Mouse (Mus musculus) testis, postnatal 10 days (tissue): ENCODE data around the gene Slc22a23.

ENCODE experiments used
- DNase-seq: peaks from one replicate; pipeline ENCODE4 v3.0.0; 2021; ENCODE audit warnings: low spot score

The Slc22a23 gene

DNA sequence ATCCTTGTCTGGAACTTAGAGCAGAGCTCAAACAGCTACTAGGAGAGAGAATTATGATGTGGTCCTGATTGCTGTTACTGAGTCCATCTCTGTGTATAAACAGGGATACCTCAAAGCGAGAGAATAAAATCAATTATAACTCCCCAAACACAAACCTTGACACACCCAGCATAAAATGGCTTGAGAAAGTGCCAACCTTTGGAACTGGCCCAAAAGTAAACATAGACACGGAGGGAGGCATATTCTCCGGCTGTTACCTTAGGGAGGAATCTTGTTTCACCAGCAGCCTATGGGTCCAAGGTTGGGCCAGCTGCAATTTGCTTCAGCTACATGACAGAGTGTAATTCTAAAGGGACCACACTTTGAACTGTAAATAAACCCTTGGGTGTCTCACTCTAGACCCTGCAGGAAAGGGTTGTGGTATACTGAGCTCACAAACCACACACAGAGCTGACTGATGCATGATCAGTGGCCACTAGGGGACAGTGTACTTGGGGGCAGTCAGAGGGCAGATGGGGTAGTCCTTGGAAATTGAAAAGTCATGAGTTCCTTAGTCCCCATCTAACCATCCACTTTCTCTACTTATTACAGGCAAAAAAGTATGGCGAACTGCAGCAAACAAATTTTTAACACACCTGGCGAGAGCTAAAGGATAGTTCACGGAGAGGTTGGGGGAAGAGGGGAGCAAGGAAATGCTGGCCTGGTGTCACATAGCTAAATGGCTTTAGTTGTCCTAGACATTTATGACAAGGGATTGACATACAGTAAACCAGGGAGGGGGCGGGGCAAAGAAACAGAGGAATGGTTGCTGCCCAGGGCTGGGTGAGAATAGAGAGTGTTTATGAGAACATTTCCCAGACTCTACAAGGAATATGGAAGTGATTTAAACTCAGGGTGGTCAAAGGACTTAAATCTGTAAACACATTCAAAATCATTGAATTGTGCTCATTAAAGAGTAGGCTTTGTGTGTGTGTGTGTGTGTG is 45.3 kb downstream of the Slc22a23 start:
- DNase-seq = no peak

DNA sequence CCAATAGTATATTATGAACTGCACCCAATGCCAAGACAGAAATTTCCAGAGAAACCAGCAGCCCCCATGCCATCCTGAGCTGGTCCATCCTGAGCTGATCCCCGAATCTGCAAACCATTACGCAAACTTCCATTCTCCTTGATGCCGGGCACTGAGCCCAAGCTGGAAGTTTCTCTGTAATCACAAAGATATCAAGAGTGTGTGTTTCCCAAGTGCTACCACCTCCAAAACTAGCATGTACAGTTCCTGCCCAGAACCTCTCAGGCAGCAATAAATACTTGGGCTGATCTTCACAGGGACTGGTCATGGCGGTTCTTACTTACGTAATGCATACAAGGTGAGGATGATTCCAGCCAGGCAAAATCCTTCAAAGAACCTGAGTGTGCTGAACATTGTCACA is 46.3 kb downstream of the Slc22a23 start:
- no peak for DNase-seq

DNA sequence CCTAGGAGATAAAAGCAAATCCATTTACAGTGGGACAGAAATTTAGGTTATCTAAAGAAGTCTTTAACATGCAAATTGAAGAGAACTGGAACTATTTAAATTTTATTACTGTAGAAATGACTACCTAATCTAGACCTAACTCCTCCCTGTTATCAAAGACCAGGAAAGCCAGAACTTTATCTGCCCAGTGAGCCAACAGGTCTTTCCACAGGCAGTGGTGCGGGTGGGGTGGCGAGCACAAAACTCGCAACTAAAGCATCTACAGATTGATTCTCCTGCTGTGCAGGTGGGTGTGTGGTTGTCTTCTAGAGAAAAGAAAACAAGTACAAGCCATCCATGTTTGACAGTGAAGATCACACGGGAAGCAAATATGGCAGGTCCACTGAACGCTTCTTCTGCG is 46.9 kb downstream of the Slc22a23 start:
- DNase-seq = no peak

DNA sequence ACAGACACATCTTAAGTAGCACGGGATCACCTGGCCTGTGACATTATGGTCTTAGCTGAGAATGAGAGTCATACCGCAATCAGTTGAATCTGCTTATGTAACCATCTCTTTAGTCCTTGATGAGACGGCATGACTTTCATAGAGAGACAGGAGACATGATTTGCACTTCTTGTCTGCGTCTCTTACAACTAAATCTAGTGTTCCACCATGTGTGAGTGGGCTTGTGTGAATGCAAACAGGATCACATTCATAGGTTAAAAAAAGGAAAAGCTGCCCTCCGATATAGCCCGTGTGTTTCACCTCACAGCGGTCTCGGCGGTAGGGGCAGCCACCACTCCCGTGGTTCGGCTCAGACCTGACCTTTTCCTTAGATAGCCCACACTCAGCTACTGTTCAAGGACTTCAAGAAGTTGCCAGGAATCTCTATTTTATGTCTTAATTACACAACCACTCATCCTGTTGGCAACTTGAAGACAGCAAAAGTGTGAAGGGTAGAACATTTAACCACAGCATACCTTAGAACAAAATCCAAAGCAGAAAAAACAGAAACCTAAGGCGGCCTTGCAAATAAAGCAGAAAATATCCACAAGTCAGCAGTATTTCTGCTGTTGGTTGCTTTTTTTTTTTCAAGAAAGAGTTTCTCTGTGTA is 49.1 kb downstream of the Slc22a23 start:
- no peak for DNase-seq

DNA sequence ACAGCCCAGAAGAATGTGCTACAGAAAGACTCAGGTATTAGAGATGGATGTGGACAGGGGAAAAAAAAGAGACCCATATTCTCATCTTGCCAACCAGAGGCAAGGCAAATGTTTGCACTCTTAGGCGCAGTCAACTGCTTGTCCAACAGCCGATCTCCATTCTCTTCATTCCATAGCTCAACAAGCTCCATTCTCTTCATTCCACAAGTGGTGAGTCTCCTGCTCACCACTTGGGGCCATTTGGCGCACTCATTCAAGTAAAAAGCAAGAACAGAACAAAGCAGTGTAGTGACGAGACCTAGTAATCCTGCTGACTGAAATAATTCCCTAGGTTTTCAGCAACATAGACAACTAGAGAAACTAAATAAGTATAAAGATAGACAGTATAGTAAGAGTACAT is 50.8 kb downstream of the Slc22a23 start:
- DNase-seq = no peak

DNA sequence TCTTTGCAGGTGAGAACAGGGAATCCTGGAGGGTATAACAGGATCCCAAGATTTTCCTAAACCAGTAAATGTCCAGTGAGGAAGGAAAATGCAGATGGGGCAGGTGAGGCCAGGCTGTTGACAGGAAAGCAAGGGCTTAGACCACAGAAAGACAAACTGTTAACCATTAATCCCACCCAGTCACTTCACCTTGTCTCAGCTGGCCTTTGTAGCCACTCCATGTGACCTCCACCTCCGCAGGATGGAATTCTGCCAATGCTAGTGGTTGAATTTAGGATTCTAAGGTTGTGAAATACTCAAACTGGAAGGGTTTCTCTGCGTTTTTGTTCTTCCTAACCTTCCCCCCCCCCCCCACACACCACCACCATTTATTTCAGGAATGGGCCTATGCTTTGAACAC is 52.9 kb downstream of the Slc22a23 start:
- DNase-seq = no peak

DNA sequence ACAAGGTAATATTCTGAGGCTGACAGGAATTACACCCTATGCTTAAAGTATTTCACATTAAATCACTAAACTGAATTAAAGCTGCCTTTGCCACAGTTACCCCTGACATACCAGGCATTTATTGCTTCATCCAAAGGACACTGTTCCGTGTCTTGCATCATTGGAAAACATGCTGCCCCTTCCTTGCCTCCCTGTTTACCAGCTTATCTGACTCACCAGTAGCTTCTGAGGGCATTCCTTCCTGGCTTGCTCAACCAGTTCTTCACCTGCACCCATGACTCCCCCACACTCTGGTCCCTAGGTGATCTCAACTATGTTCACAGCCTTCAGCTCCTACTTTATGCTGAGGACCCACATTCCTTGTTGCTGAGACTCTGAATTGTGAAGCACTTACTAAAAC is 54.6 kb downstream of the Slc22a23 start:
- no peak for DNase-seq

DNA sequence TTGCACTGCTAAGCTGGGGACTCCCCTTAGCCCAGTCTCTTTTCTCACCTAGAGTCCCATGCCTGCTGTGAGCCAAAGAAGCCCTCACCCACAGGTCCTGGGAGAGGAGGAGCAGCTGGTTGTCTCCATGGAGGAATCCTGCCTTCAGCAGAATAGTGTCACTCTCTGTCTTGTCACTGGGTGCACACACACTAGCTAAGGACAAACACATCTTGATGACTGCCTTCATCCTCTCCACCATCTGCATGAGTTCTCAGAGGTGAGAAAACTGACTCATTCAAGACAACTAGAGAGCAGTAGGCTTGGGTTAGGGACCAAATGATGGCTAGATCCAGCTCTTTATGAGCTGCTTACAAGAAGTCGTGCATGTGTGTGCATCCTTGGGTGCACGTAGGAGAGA is 55.4 kb downstream of the Slc22a23 start:
- no peak for DNase-seq

DNA sequence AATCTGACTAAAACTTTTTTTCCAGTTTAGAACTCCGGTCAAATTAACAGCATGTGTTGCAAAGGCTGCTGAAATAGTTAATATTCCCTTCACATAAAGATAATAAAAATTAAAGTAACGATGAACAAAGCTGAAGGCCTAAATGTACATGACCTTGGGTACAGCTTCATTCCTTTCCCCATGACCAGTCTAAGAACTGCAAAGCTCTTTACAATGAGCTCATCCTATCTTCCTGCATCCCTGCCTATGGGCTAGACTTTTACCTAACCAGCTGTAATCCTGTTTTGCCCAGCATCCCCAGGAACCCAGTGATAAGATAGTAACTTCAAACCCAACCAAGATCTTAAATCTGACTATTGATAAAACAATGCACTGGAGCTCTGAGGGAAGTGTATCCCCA is 56.9 kb downstream of the Slc22a23 start:
- no peak for DNase-seq

GRCm38 (mm10) chr13:34287601-34288083 is 57.3 kb downstream of the Slc22a23 start:
- no peak for DNase-seq

GRCm38 (mm10) chr13:34281360-34281759 is 63.6 kb downstream of the Slc22a23 start:
- DNase-seq = no peak

DNA sequence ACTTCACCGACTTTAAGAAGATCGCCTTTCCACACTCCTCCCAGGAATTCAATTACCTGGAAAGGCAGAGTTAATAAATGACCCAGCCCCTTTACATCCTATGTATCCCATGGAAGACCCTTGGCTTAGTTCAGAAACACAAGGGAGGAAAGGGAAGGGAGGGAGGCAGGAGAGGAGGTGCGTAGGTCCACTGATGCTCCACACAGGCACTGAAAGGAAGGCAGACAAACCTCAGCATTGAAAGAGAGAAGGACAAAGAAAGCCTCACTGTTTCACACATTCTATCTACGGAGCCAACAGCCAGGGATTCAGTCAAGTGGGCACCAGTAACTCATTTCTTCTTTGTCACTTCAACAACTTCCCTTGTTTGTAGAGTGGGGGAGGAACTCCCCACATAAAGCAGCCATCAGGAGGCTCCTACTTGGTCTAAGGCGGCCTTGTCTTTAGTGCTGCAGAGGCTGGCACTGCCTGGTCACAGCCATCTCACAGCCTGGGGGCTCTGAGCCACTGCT is 66.2 kb downstream of the Slc22a23 start:
- DNase-seq = no peak

GRCm38 (mm10) chr13:34278288-34278701 is 66.7 kb downstream of the Slc22a23 start:
- DNase-seq = no peak

DNA sequence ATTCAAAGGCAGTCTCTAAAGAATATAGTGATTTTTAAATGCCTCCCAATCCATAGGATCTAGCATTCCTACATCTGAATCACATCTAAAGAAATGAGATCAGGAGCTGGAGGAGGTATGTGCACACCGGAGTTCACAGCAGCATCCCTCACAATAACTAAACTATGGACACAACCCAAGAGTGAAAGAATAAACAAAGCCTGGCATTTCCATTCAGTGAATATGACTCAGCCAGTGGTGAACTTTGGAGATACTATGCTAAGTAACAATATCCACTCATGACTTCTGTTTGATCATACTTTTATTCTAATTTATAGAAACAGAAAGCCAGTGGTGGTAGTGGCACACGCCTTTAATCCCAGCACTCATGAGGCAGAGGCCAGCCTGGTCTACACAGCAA is 67.4 kb downstream of the Slc22a23 start:
- no peak for DNase-seq

DNA sequence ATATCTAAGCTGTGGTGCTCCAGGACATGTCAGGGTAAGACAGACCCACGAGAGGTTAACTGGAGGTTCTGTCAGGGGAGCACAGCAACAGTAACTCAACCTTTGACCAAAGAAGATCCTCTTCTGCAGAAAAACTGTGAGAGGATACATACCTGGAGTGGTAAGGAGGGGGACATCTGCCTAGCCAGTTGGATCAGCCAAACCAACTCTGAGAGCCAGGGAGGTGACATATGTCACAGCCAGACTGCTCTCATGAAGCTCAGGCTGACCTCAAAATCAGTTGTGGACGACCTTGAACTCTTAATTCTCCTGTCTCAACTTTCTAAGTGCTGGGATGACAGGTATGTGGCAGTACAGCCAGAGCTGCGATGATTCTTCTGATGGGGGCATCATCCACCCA is 68.0 kb downstream of the Slc22a23 start:
- no peak for DNase-seq

- DNase-seq = no peak
Observed at GRCm38 (mm10) chr13:34274890-34275289, 70.1 kb downstream of the Slc22a23 start.

GRCm38 (mm10) chr13:34274417-34274816 is 70.6 kb downstream of the Slc22a23 start:
- no peak for DNase-seq

GRCm38 (mm10) chr13:34272275-34273054 is 72.5 kb downstream of the Slc22a23 start:
- no peak for DNase-seq

- DNase-seq = no peak
Observed at GRCm38 (mm10) chr13:34271665-34272064, 73.3 kb downstream of the Slc22a23 start.

- no peak for DNase-seq
Observed at GRCm38 (mm10) chr13:34270886-34271602, 73.9 kb downstream of the Slc22a23 start.

DNA sequence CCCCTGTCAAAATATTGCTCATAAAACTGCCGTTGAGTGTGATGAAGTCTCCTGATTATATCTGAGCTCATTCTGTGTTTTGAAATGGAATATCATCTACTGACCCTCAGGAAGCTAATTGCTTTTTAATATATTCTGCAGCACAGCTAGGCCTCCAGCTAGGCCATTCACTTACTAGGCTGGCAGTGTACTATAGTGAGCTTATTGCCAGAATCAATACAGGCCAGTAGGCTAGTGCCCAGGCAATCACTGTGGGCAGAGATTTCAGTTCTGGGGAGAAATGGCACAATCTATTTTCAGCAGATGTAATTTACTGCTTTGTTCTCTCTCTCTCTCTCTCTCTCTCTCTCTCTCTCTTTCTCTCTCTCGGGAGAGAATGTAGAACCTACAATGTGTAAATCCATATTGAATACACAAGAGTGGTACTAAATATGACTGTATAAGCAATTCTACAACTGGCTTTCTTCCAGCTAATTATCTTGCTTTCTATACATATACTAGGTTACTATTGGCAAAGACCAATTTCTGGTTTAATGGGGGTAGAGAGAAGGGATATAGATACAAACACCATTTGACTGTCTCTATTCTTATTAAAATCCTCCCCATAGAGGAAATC is 75.5 kb downstream of the Slc22a23 start:
- DNase-seq = no peak
